Mouse (Mus musculus): ENCODE results near the gene Gpr153. TPM values are rescaled to one million over a fixed set of nuclear protein-coding genes. Genes with fewer than 3 reads are reported as not detected.

Gene Gpr153
- polyA plus RNA-seq, 1 experiment from 2014 or later, result 6.9 TPM

GRCm38 (mm10) chr4:152290991-152291390, 17.0 kb downstream of the Gpr153 start:
- H3K27me3 ChIP-seq (ENCODE audit: control insufficient read depth, insufficient read depth, low read length), result peaks cover 25% of the 10 kb centered on the region; the same call in 1 of the 2 replicates
- H3K4me3 ChIP-seq (ENCODE audit: low read depth, low read length), result no peak overlapping the region
- H3K4me2 ChIP-seq (replicated peaks; ENCODE audit: low read depth), result no peak overlapping the region
- H3K9ac ChIP-seq (ENCODE audit: low read length), result no peak overlapping the region
- no peaks in the 10 kb centered on the region for H3K9me3 ChIP-seq (ENCODE audit: control insufficient read depth, low read length)
- no peak overlapping the region for H3K27ac ChIP-seq (replicated peaks)
- ATAC-seq (ENCODE audit: low FRiP score, low TSS enrichment) (no peak), DNase-seq (ENCODE audit: low spot score) (no peak)
- WGBS, result 34% methylated on average over 11 of the region's 11 CpGs
- no peaks in the 10 kb centered on the region; the same call in 1 of the 2 replicates for H3K4me1 ChIP-seq (replicated peaks; ENCODE audit: control insufficient read depth, insufficient read depth)
- no peaks in the 10 kb centered on the region for H3K36me3 ChIP-seq (ENCODE audit: control insufficient read depth, insufficient read depth, low read length)
- TF ChIP-seq EP300 (optimal IDR thresholded peaks at IDR 0.05), result no peak
- no peak for TF ChIP-seq CTCF (IDR thresholded peaks at IDR 0.05; ENCODE audit: low read depth)

- no peak within 1 kb of the TSS for H3K9ac ChIP-seq (ENCODE audit: low read length)
- no peaks in the 10 kb centered on the region for H3K9me3 ChIP-seq (ENCODE audit: control insufficient read depth, low read length)
- H3K27ac ChIP-seq (replicated peaks), result no peak within 1 kb of the TSS
- DNase-seq (ENCODE audit: low spot score), result no peak
- no peaks in the 10 kb centered on the region; the same call in 1 of the 2 replicates for H3K4me1 ChIP-seq (replicated peaks; ENCODE audit: control insufficient read depth, insufficient read depth)
- H3K4me2 ChIP-seq (replicated peaks; ENCODE audit: low read depth), result peak within 1 kb of the TSS; percentile 41; the same call in 1 of the 2 replicates
- 25% methylated on average over 6 of the region's 6 CpGs for WGBS
- no peak for ATAC-seq (ENCODE audit: low FRiP score, low TSS enrichment)
- H3K4me3 ChIP-seq (ENCODE audit: low read depth, low read length), result peak within 1 kb of the TSS; percentile 10; the same call in 1 of the 2 replicates
- H3K36me3 ChIP-seq (ENCODE audit: control insufficient read depth, insufficient read depth, low read length), result no peaks in the 10 kb centered on the region
- H3K27me3 ChIP-seq (ENCODE audit: control insufficient read depth, insufficient read depth, low read length), result peaks cover 19% of the 10 kb centered on the region; the same call in 1 of the 2 replicates
- TF ChIP-seq EP300 (optimal IDR thresholded peaks at IDR 0.05), result no peak
- no peak for TF ChIP-seq CTCF (IDR thresholded peaks at IDR 0.05; ENCODE audit: low read depth)
These were observed 17.5 kb downstream of the Gpr153 start, which contains the start of gene Hes3 for GRCm38 (mm10) chr4:152291562-152291961. Hes3 (minus strand) TSS chr4:152291662.

- WGBS, result 13% methylated on average over 12 of the region's 12 CpGs
- no peak overlapping the region for H3K9ac ChIP-seq (ENCODE audit: low read length)
- H3K27me3 ChIP-seq (ENCODE audit: control insufficient read depth, insufficient read depth, low read length), result peaks cover 13% of the 10 kb centered on the region; the same call in 1 of the 2 replicates
- TF ChIP-seq CTCF (IDR thresholded peaks at IDR 0.05; ENCODE audit: low read depth) (no peak), EP300 (optimal IDR thresholded peaks at IDR 0.05) (no peak)
- H3K4me3 ChIP-seq (ENCODE audit: low read depth, low read length), result no peak overlapping the region
- no peak for DNase-seq (ENCODE audit: low spot score)
- ATAC-seq (ENCODE audit: low FRiP score, low TSS enrichment), result no peak
- no peak overlapping the region for H3K4me2 ChIP-seq (replicated peaks; ENCODE audit: low read depth)
- H3K36me3 ChIP-seq (ENCODE audit: control insufficient read depth, insufficient read depth, low read length), result no peaks in the 10 kb centered on the region
- no peaks in the 10 kb centered on the region; the same call in 1 of the 2 replicates for H3K4me1 ChIP-seq (replicated peaks; ENCODE audit: control insufficient read depth, insufficient read depth)
- no peaks in the 10 kb centered on the region for H3K9me3 ChIP-seq (ENCODE audit: control insufficient read depth, low read length)
- no peak overlapping the region for H3K27ac ChIP-seq (replicated peaks)
These were observed 18.2 kb downstream of the Gpr153 start for GRCm38 (mm10) chr4:152292102-152292765.

DNA sequence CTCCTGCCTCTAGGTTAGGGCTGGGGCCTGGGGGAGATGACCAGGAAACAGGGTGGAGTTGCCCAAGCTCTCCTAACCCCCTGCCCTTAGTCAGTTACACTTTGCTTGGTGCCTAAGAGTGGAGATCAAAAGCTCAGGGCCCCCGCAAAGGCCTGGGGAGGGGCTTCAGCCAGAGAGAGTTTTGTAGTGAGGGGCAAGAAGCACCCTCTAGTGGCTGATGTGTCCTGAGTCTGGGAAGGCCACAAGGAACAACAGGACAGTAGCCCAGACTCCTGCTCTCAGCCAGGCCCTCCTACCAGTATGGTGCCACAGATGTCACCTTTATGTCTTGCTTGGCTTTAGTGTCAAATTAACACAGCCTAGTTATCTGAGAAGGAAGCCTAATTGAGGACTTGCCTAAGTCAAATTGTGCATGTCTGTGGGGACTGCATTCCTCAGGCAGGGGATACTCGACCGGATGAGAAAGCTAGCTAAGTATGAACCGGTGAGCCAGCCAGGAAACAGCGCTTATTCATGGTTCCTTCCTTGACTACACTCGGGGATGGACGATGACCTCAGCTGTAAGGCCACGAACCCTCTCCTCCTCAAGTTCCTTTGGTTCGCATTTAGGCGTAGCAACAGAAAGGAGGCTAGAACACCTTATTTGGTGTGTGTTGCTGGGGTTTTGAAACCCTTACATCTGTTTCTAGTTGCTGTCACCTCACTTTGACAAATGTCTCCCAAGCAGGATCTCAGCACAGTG, 20.3 kb downstream of the Gpr153 start:
- H3K36me3 ChIP-seq (ENCODE audit: control insufficient read depth, insufficient read depth, low read length), result no peaks in the 10 kb centered on the region
- peaks cover 10% of the 10 kb centered on the region; the same call in 1 of the 2 replicates for H3K27me3 ChIP-seq (ENCODE audit: control insufficient read depth, insufficient read depth, low read length)
- ATAC-seq (ENCODE audit: low FRiP score, low TSS enrichment) (no peak), DNase-seq (ENCODE audit: low spot score) (no peak)
- H3K9me3 ChIP-seq (ENCODE audit: control insufficient read depth, low read length), result no peaks in the 10 kb centered on the region
- TF ChIP-seq CTCF (IDR thresholded peaks at IDR 0.05; ENCODE audit: low read depth) (peak; percentile 47), EP300 (optimal IDR thresholded peaks at IDR 0.05) (no peak)
- no peak overlapping the region for H3K27ac ChIP-seq (replicated peaks)
- peaks cover 5% of the 10 kb centered on the region for H3K4me1 ChIP-seq (replicated peaks; ENCODE audit: control insufficient read depth, insufficient read depth)
- H3K9ac ChIP-seq (ENCODE audit: low read length), result no peak overlapping the region
- 48% methylated on average over 10 of the region's 10 CpGs for WGBS
- H3K4me2 ChIP-seq (replicated peaks; ENCODE audit: low read depth), result no peak overlapping the region
- H3K4me3 ChIP-seq (ENCODE audit: low read depth, low read length), result no peak overlapping the region

- Histone ChIP-seq H3K4me1 (replicated peaks; ENCODE audit: control insufficient read depth, insufficient read depth) (peaks cover 5% of the 10 kb centered on the region; the same call in 1 of the 2 replicates), H3K4me2 (replicated peaks; ENCODE audit: low read depth) (no peak overlapping the region), H3K36me3 (ENCODE audit: control insufficient read depth, insufficient read depth, low read length) (peaks cover 5% of the 10 kb centered on the region), H3K27me3 (ENCODE audit: control insufficient read depth, insufficient read depth, low read length) (peaks cover 3% of the 10 kb centered on the region; the same call in 1 of the 2 replicates), H3K9ac (ENCODE audit: low read length) (no peak overlapping the region), H3K9me3 (ENCODE audit: control insufficient read depth, low read length) (no peaks in the 10 kb centered on the region), H3K4me3 (ENCODE audit: low read depth, low read length) (no peak overlapping the region), H3K27ac (replicated peaks) (no peak overlapping the region)
- no peak for ATAC-seq (ENCODE audit: low FRiP score, low TSS enrichment)
- DNase-seq (ENCODE audit: low spot score), result no peak
- 25% methylated on average over 4 of the region's 4 CpGs for WGBS
- TF ChIP-seq EP300 (optimal IDR thresholded peaks at IDR 0.05), result no peak
- no peak for TF ChIP-seq CTCF (IDR thresholded peaks at IDR 0.05; ENCODE audit: low read depth)
These were observed 21.9 kb downstream of the Gpr153 start for GRCm38 (mm10) chr4:152295916-152296315.
